Mouse (Mus musculus) heart, embryonic 15.5 days (tissue): ENCODE results near the gene Dlg2. TPM values are rescaled to one million over a fixed set of nuclear protein-coding genes. Genes with fewer than 3 reads are reported as not detected.

Experiments
- ATAC-seq: fragments of 200-750 bp; cut with Nextera tagmentation; replicated peaks from 2 replicates; pipeline ENCODE4 v1.8.0; 2017; ENCODE audit warnings: low read depth, moderate TSS enrichment; ENCODE audit not compliant: insufficient number of reproducible peaks, insufficient read depth, low FRiP score
- H3K27ac ChIP-seq: fragments of 300-500 bp; sonication (generic); 2 replicates; pipeline ENCODE4 v1.5.1; 2015; ENCODE audit warnings: mild to moderate bottlenecking, inconsistent platforms
- H3K27me3 ChIP-seq: fragments of 300-500 bp; sonication (generic); 2 replicates; pipeline ENCODE4 v1.6.1; 2015; ENCODE audit warnings: inconsistent platforms
- H3K36me3 ChIP-seq: fragments of 300-500 bp; sonication (generic); 2 replicates; pipeline ENCODE4 v1.6.1; 2015; ENCODE audit warnings: mild to moderate bottlenecking, inconsistent platforms
- H3K4me1 ChIP-seq: fragments of 300-500 bp; sonication (generic); replicated peaks from 2 replicates; pipeline ENCODE4 v1.6.1; 2015; ENCODE audit warnings: inconsistent platforms
- H3K4me2 ChIP-seq: fragments of 300-500 bp; sonication (generic); 2 replicates; pipeline ENCODE4 v1.6.1; 2015; ENCODE audit warnings: inconsistent platforms, mild to moderate bottlenecking, moderate library complexity
- H3K4me3 ChIP-seq: fragments of 300-500 bp; sonication (generic); 2 replicates; pipeline ENCODE4 v1.5.1; 2015; ENCODE audit warnings: mild to moderate bottlenecking, inconsistent platforms
- H3K9ac ChIP-seq: fragments of 300-500 bp; sonication (generic); 2 replicates; pipeline ENCODE4 v1.6.1; 2015; ENCODE audit warnings: mild to moderate bottlenecking, inconsistent platforms
- H3K9me3 ChIP-seq: fragments of 300-500 bp; sonication (generic); replicated peaks from 2 replicates; pipeline ENCODE4 v1.6.1; 2016; ENCODE audit warnings: inconsistent platforms
- WGBS: fragments of 180-500 bp; shearing (Covaris S2); methylation state at CpG from one replicate; pipeline ENCODE4 v1.1.7; 2015; ENCODE audit warnings: mixed read lengths; 5-methylcytosine and 5-hydroxymethylcytosine counted together
- polyA plus RNA-seq: library from polyadenylated mRNA; unstranded; fragments of >200 nt; fragmentation: Nextera tagmentation; extraction: Ambion mirVana; gene quantifications from 2 replicates; pipeline ENCODE4 v1.2.1, GENCODE M21; 2015

Dlg2 gene
- polyA plus RNA-seq, 1 experiment from 2014 or later = 6.3 TPM

DNA sequence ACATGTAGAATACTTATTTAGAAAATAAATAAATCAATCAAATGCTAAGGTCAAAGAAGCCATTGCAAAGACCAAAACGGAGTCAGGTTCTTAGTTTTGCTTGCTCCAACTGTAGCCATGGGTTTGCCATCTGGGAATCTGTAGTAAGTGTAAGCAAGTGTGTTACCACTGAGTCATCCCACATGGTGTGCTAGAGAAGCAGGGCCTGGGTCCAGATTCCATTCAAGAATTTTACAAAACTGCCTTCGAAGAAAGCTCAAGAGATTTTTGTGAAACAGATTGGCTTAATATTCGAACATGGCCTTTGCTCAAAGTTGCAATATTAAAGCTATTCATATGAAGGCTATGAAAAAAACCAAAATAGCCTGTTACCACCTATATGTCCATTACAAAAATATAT is 633.1 kb downstream of the Dlg2 start:
- no peaks in the 10 kb centered on the region for H3K9me3 ChIP-seq
- WGBS = 55% methylated on average over 3 of the region's 3 CpGs
- H3K36me3 ChIP-seq = no peaks in the 10 kb centered on the region
- ATAC-seq = no peak
- no peaks in the 10 kb centered on the region for H3K4me1 ChIP-seq
- no peak overlapping the region for H3K9ac ChIP-seq
- no peak overlapping the region for H3K27ac ChIP-seq
- no peak overlapping the region for H3K4me3 ChIP-seq
- H3K27me3 ChIP-seq = no peaks in the 10 kb centered on the region
- H3K4me2 ChIP-seq = no peak overlapping the region

- ATAC-seq = no peak
- Histone ChIP-seq H3K36me3 (no peaks in the 10 kb centered on the region), H3K4me1 (no peaks in the 10 kb centered on the region), H3K27me3 (no peaks in the 10 kb centered on the region), H3K9me3 (no peaks in the 10 kb centered on the region), H3K9ac (no peak overlapping the region), H3K4me2 (no peak overlapping the region), H3K4me3 (no peak overlapping the region), H3K27ac (no peak overlapping the region)
- WGBS = 55% methylated on average over 4 of the region's 4 CpGs
Measured at GRCm38 (mm10) chr7:91132128-91132527, 655.7 kb downstream of the Dlg2 start.

GRCm38 (mm10) chr7:91154096-91154495 is 677.6 kb downstream of the Dlg2 start:
- Histone ChIP-seq H3K27me3 (no peaks in the 10 kb centered on the region), H3K9me3 (no peaks in the 10 kb centered on the region), H3K9ac (no peak overlapping the region), H3K4me3 (no peak overlapping the region), H3K4me2 (no peak overlapping the region), H3K4me1 (no peaks in the 10 kb centered on the region), H3K36me3 (no peaks in the 10 kb centered on the region), H3K27ac (no peak overlapping the region)
- 65% methylated on average over 1 of the region's 1 CpGs for WGBS
- ATAC-seq = no peak

GRCm38 (mm10) chr7:91159144-91159543 is 682.7 kb downstream of the Dlg2 start:
- H3K4me3 ChIP-seq = no peak overlapping the region
- 72% methylated on average over 5 of the region's 5 CpGs for WGBS
- H3K9me3 ChIP-seq = no peaks in the 10 kb centered on the region
- H3K36me3 ChIP-seq = no peaks in the 10 kb centered on the region
- H3K4me2 ChIP-seq = no peak overlapping the region
- H3K27ac ChIP-seq = no peak overlapping the region
- no peaks in the 10 kb centered on the region for H3K27me3 ChIP-seq
- no peak overlapping the region for H3K9ac ChIP-seq
- H3K4me1 ChIP-seq = no peaks in the 10 kb centered on the region
- ATAC-seq = no peak

- Histone ChIP-seq H3K36me3 (no peaks in the 10 kb centered on the region), H3K27me3 (no peaks in the 10 kb centered on the region), H3K4me1 (no peaks in the 10 kb centered on the region), H3K4me3 (no peak overlapping the region), H3K27ac (no peak overlapping the region), H3K4me2 (no peak overlapping the region), H3K9ac (no peak overlapping the region), H3K9me3 (no peaks in the 10 kb centered on the region)
- 68% methylated on average over 2 of the region's 2 CpGs for WGBS
- ATAC-seq = no peak
Measured at GRCm38 (mm10) chr7:91161643-91162175, 685.2 kb downstream of the Dlg2 start.

DNA sequence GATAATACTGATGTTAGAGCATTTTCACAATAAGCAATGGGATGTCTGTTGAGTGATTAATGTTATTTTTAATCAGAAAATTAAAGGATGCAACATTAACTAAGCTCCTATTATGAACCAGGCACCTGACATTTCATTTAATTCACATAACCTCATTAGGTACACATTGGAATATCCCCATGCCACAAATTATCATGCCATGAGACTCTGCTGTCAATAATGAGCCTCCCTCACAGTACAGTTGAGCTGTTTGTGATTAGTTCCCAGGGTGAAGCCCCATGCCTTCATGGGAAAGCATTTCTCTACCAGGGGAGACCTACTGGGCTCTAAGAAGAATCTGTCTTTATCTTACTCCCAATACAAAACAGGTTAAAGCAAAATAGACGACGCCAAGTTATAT is 697.1 kb downstream of the Dlg2 start:
- H3K36me3 ChIP-seq = no peaks in the 10 kb centered on the region
- no peaks in the 10 kb centered on the region for H3K4me1 ChIP-seq
- H3K9me3 ChIP-seq = no peaks in the 10 kb centered on the region
- 84% methylated on average over 2 of the region's 2 CpGs for WGBS
- no peak overlapping the region for H3K4me2 ChIP-seq
- H3K4me3 ChIP-seq = no peak overlapping the region
- H3K9ac ChIP-seq = no peak overlapping the region
- ATAC-seq = no peak
- no peak overlapping the region for H3K27ac ChIP-seq
- H3K27me3 ChIP-seq = no peaks in the 10 kb centered on the region

GRCm38 (mm10) chr7:91188211-91188610 is 711.7 kb downstream of the Dlg2 start:
- Histone ChIP-seq H3K4me3 (no peak overlapping the region), H3K27me3 (no peaks in the 10 kb centered on the region), H3K4me2 (no peak overlapping the region), H3K36me3 (no peaks in the 10 kb centered on the region), H3K9ac (no peak overlapping the region), H3K9me3 (no peaks in the 10 kb centered on the region), H3K4me1 (no peaks in the 10 kb centered on the region), H3K27ac (no peak overlapping the region)
- 87% methylated on average over 2 of the region's 2 CpGs for WGBS
- ATAC-seq = no peak

DNA sequence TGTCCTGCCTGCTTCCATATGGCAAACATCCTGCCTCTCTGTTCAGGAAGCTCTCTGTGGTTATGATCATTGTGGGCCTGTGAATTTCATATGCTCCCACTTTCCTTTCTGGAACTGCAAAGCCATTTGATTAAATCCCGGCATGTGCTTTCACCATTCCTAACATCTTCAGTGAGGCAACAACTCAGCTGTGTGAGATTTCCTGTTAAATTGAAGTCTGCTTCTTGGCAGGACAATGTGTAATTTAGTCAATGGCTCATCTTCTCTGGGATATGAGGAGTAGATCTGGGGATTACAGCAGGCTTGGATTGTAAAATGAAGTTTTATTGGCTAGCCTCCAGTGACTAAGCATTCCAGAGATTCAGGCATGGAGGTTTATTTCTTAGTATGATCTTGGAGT is 722.9 kb downstream of the Dlg2 start:
- Histone ChIP-seq H3K27me3 (no peaks in the 10 kb centered on the region), H3K4me3 (no peak overlapping the region), H3K4me1 (no peaks in the 10 kb centered on the region), H3K27ac (no peak overlapping the region), H3K9ac (no peak overlapping the region), H3K36me3 (no peaks in the 10 kb centered on the region), H3K4me2 (no peak overlapping the region), H3K9me3 (no peaks in the 10 kb centered on the region)
- ATAC-seq = no peak
- WGBS = 89% methylated on average over 1 of the region's 1 CpGs

DNA sequence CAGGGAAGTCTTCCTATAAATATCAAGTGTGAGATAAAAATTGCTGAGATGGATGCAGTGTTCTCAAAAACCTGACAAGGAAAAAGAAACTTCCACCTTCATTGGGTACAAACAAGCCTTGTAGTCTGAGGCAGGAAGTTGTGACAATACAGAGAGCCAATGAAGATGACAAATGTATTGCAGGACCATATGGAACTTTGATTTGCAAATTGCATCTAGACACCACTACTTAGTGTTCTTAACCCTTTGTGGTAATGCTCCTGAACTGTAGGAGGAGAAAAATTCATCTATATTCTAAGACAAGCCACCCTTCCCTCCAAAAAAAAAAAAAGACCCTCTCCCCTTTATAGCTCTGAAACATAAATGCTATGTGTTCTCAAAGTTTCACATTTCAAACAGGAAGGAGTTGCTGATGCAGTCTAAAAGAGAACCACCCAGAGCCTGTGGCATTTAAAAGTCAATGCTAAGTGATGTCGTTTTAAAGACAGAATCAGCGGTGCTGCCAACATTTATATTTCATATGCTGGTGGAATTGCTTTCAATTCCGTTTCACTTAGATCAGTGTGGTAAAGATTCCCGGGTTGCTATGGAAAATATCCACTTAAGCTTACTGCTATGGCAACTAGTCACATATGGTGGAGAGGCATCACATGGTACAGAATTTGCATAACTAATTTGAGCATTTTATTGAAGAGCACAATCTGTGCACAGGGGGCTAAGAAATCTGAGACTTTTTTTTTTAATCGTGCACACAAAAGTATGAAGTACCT is 731.8 kb downstream of the Dlg2 start:
- H3K9me3 ChIP-seq = no peaks in the 10 kb centered on the region
- H3K4me2 ChIP-seq = no peak overlapping the region
- H3K4me1 ChIP-seq = no peaks in the 10 kb centered on the region
- no peaks in the 10 kb centered on the region for H3K27me3 ChIP-seq
- ATAC-seq = no peak
- no peaks in the 10 kb centered on the region for H3K36me3 ChIP-seq
- H3K4me3 ChIP-seq = no peak overlapping the region
- no peak overlapping the region for H3K27ac ChIP-seq
- WGBS = 65% methylated on average over 5 of the region's 5 CpGs
- H3K9ac ChIP-seq = no peak overlapping the region

GRCm38 (mm10) chr7:91208973-91209372 is 732.5 kb downstream of the Dlg2 start:
- WGBS = 58% methylated on average over 6 of the region's 6 CpGs
- H3K27ac ChIP-seq = no peak overlapping the region
- no peaks in the 10 kb centered on the region for H3K36me3 ChIP-seq
- no peak overlapping the region for H3K4me3 ChIP-seq
- no peak overlapping the region for H3K4me2 ChIP-seq
- no peaks in the 10 kb centered on the region for H3K9me3 ChIP-seq
- H3K4me1 ChIP-seq = no peaks in the 10 kb centered on the region
- no peak for ATAC-seq
- H3K27me3 ChIP-seq = no peaks in the 10 kb centered on the region
- no peak overlapping the region for H3K9ac ChIP-seq

- no peak for ATAC-seq
- H3K27ac ChIP-seq = no peak overlapping the region
- no peaks in the 10 kb centered on the region for H3K36me3 ChIP-seq
- no peak overlapping the region for H3K4me2 ChIP-seq
- no peaks in the 10 kb centered on the region for H3K4me1 ChIP-seq
- H3K4me3 ChIP-seq = no peak overlapping the region
- no peaks in the 10 kb centered on the region for H3K9me3 ChIP-seq
- no peaks in the 10 kb centered on the region for H3K27me3 ChIP-seq
- 70% methylated on average over 1 of the region's 1 CpGs for WGBS
- H3K9ac ChIP-seq = no peak overlapping the region
Measured at GRCm38 (mm10) chr7:91212236-91212635, 735.8 kb downstream of the Dlg2 start.

DNA sequence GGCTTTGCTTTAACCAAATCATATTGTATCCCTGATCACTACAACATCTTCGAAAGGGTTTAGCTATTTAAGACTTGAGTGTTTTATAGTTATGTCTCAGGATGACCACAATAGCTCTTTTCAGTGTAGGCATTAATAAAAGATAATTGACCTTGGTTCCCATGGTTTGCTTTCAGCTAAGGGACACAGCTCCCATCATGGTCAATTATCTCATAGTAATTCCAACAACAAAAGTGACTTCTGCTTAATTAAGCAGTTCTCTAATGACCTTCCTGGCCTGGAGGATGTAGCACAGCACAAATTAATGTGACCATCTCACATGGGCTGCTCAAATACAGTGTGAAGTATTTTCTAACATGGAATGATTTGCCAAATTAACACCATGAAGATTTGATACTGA is 738.4 kb downstream of the Dlg2 start:
- Histone ChIP-seq H3K27me3 (no peaks in the 10 kb centered on the region), H3K9me3 (no peaks in the 10 kb centered on the region), H3K4me3 (no peak overlapping the region), H3K27ac (no peak overlapping the region), H3K4me2 (no peak overlapping the region), H3K9ac (no peak overlapping the region), H3K4me1 (no peaks in the 10 kb centered on the region), H3K36me3 (no peaks in the 10 kb centered on the region)
- 59% methylated on average over 1 of the region's 1 CpGs for WGBS
- no peak for ATAC-seq
